Mouse (Mus musculus) neural tube, embryonic 14.5 days (tissue): ENCODE data around the gene Gm20388. TPM values are rescaled to one million over a fixed set of nuclear protein-coding genes. Genes with fewer than 3 reads are reported as not detected.

Experiments used
- ATAC-seq: fragments of 200-750 bp; cut with Nextera tagmentation; 2 replicates; pipeline ENCODE4 v1.8.0; 2017; ENCODE audit warnings: low read depth, mild to moderate bottlenecking, moderate TSS enrichment, moderate library complexity
- H3K27ac ChIP-seq: fragments of 300-500 bp; sonication (generic); 2 replicates; pipeline ENCODE4 v1.5.1; 2014; ENCODE audit warnings: low read depth, mild to moderate bottlenecking, control low read depth, low read length, moderate library complexity, mixed read lengths
- H3K27me3 ChIP-seq: fragments of 300-500 bp; sonication (generic); 2 replicates; pipeline ENCODE4 v1.6.1; 2014; ENCODE audit warnings: low read length; ENCODE audit not compliant: control insufficient read depth, insufficient read depth
- H3K36me3 ChIP-seq: fragments of 300-500 bp; sonication (generic); 2 replicates; pipeline ENCODE4 v1.6.1; 2014; ENCODE audit warnings: low read length, mixed read lengths; ENCODE audit not compliant: control insufficient read depth, insufficient read depth
- H3K4me1 ChIP-seq: fragments of 300-500 bp; sonication (generic); 2 replicates; pipeline ENCODE4 v1.6.1; 2014; ENCODE audit warnings: low read length; ENCODE audit not compliant: control insufficient read depth, insufficient read depth
- H3K4me2 ChIP-seq: fragments of 300-500 bp; sonication (generic); 2 replicates; pipeline ENCODE4 v1.6.1; 2014; ENCODE audit warnings: mild to moderate bottlenecking, low read depth, low read length, control low read depth
- H3K4me3 ChIP-seq: fragments of 300-500 bp; sonication (generic); 2 replicates; pipeline ENCODE4 v1.5.1; 2014; ENCODE audit warnings: low read depth, low read length, control low read depth, mixed read lengths
- H3K9ac ChIP-seq: fragments of 300-500 bp; sonication (generic); replicated peaks from 2 replicates; pipeline ENCODE4 v1.6.1; 2014; ENCODE audit warnings: low read depth, mild to moderate bottlenecking, control low read depth, low read length, mixed read lengths
- H3K9me3 ChIP-seq: fragments of 300-500 bp; sonication (generic); 2 replicates; pipeline ENCODE4 v1.6.1; 2016; ENCODE audit warnings: low read length; ENCODE audit not compliant: control insufficient read depth
- WGBS: fragments of 180-500 bp; shearing (Covaris S2); extraction: QIAGEN DNeasy Blood & Tissue Kit; methylation state at CpG from one replicate; pipeline ENCODE4 v1.1.7; 2014; 5-methylcytosine and 5-hydroxymethylcytosine counted together
- polyA plus RNA-seq: library from polyadenylated mRNA; unstranded; fragments of >200 nt; fragmentation: Nextera tagmentation; extraction: Ambion mirVana; gene quantifications from 2 replicates; pipeline ENCODE4 v1.2.1, GENCODE M21; 2014

Gene Gm20388
- polyA plus RNA-seq, 1 experiment from 2014 or later: 10.3 TPM

GRCm38 (mm10) chr8:122475580-122476320, 2565.1 kb downstream of the Gm20388 start, which contains the start of the genes Rnf166 and Ctu2:
Gene Rnf166, minus strand, starts transcription at chr8:122476064.
Gene Ctu2, plus strand, starts transcription at chr8:122476143.
- WGBS: 0% methylated on average over 60 of the region's 103 CpGs
- peak; percentile 94 for ATAC-seq

GRCm38 (mm10) chr8:122482448-122482847, 2571.8 kb downstream of the Gm20388 start:
- H3K4me3 ChIP-seq: no peak overlapping the region

More at GRCm38 (mm10) chr8:122475580-122476320, 2565.1 kb downstream of the Gm20388 start, which contains the start of the genes Rnf166 and Ctu2:
- H3K9me3 ChIP-seq: no peaks in the 10 kb centered on the region
- peaks cover 9% of the 10 kb centered on the region for H3K36me3 ChIP-seq
- H3K4me3 ChIP-seq: peak within 1 kb of the TSS; percentile 97
- H3K27me3 ChIP-seq: no peaks in the 10 kb centered on the region
- H3K27ac ChIP-seq: peak within 1 kb of the TSS; percentile 78
- H3K4me2 ChIP-seq: peak within 1 kb of the TSS; percentile 92
- H3K4me1 ChIP-seq: peaks cover 16% of the 10 kb centered on the region
- H3K9ac ChIP-seq: peak within 1 kb of the TSS; percentile 91

GRCm38 (mm10) chr8:122483877-122484276, 2573.2 kb downstream of the Gm20388 start:
- Histone ChIP-seq H3K27me3 (no peaks in the 10 kb centered on the region), H3K36me3 (peaks cover 34% of the 10 kb centered on the region), H3K4me2 (no peak overlapping the region), H3K4me1 (no peaks in the 10 kb centered on the region), H3K9me3 (no peaks in the 10 kb centered on the region), H3K9ac (no peak overlapping the region), H3K4me3 (no peak overlapping the region), H3K27ac (no peak overlapping the region)
- no peak for ATAC-seq
- WGBS: 95% methylated on average over 7 of the region's 7 CpGs

More at GRCm38 (mm10) chr8:122482448-122482847, 2571.8 kb downstream of the Gm20388 start:
- no peak for ATAC-seq
- Histone ChIP-seq H3K4me2 (no peak overlapping the region), H3K27me3 (no peaks in the 10 kb centered on the region), H3K36me3 (peaks cover 37% of the 10 kb centered on the region), H3K27ac (no peak overlapping the region), H3K4me1 (no peaks in the 10 kb centered on the region), H3K9me3 (no peaks in the 10 kb centered on the region), H3K9ac (no peak overlapping the region)
- WGBS: 98% methylated on average over 8 of the region's 8 CpGs

- no peak overlapping the region for H3K9ac ChIP-seq
- no peaks in the 10 kb centered on the region for H3K27me3 ChIP-seq
- H3K4me2 ChIP-seq: no peak overlapping the region
- WGBS: 94% methylated on average over 12 of the region's 12 CpGs
- no peaks in the 10 kb centered on the region for H3K4me1 ChIP-seq
- H3K27ac ChIP-seq: no peak overlapping the region
- ATAC-seq: no peak
- H3K9me3 ChIP-seq: no peaks in the 10 kb centered on the region
- peaks cover 28% of the 10 kb centered on the region for H3K36me3 ChIP-seq
- H3K4me3 ChIP-seq: no peak overlapping the region
Observed at GRCm38 (mm10) chr8:122484831-122485230, 2574.2 kb downstream of the Gm20388 start.

- no peak overlapping the region for H3K4me3 ChIP-seq
- no peak overlapping the region for H3K4me2 ChIP-seq
- no peak overlapping the region for H3K27ac ChIP-seq
- H3K9ac ChIP-seq: no peak overlapping the region
- no peaks in the 10 kb centered on the region for H3K4me1 ChIP-seq
- WGBS: 93% methylated on average over 9 of the region's 9 CpGs
- no peaks in the 10 kb centered on the region for H3K27me3 ChIP-seq
- H3K36me3 ChIP-seq: peaks cover 7% of the 10 kb centered on the region; the same call in 1 of the 2 replicates
- no peak for ATAC-seq
- no peaks in the 10 kb centered on the region for H3K9me3 ChIP-seq
Observed at GRCm38 (mm10) chr8:122488387-122488786, 2577.7 kb downstream of the Gm20388 start.

DNA sequence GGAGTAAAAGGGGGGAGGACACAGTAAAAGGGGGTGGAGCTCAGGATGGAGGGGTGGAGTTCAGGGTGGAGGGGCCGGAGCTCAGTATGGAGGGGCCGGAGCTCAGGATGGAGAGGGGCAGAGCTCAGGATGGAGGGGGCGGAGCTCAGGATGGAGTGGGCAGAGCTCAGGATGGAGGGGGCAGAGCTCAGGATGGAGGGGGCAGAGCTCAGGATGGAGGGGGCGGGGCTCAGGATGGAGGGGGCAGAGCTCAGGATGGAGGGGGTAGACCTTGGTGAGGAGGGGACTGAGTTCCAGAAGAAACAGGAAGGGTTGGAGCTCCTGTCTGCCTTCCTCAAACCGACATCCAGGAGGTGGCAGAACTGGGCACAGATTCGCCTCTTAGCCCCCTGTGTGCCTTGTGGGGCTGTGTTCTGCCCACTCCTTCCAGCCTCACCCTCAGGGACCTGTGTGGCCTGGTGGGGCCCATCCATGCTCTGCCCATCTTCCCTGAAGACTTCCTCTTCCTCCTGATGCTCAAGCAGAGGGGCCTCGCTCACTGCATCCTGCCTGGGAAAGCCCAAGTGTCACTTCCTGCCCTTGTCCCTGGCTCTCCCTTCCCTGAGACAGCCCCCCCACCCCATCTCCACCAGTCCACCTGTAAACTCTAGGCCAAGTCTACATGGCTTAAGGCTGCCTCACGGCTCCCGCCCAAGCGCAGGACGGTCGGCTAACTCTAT, 2586.5 kb downstream of the Gm20388 start:
- Histone ChIP-seq H3K4me2 (no peak overlapping the region), H3K36me3 (no peaks in the 10 kb centered on the region; the same call in 1 of the 2 replicates), H3K27me3 (no peaks in the 10 kb centered on the region), H3K9ac (no peak overlapping the region), H3K4me1 (no peaks in the 10 kb centered on the region), H3K27ac (no peak overlapping the region), H3K4me3 (no peak overlapping the region), H3K9me3 (no peaks in the 10 kb centered on the region)
- WGBS: 86% methylated on average over 12 of the region's 12 CpGs
- ATAC-seq: no peak

DNA sequence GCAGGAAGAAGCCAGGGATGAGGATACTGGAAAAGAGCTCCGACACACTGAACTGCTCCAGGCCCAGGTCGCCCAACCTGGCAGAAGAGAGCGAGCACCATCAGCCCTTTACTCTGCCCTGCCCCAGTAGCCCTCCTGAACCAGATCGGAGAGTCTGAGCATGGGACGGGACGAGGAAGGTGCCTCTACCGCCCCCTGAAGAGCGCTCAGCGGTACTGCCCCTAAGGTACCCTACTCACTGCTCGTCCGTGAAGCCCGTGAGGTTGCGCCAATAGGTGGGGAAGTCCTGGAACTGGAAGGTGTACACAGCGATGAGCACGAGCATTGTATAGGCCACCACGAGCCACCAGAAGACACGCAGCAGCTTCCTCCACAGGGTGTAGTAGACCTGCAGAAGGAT, 2587.3 kb downstream of the Gm20388 start:
- H3K27ac ChIP-seq: no peak overlapping the region
- no peak overlapping the region for H3K4me3 ChIP-seq
- H3K36me3 ChIP-seq: no peaks in the 10 kb centered on the region; the same call in 1 of the 2 replicates
- ATAC-seq: no peak
- no peaks in the 10 kb centered on the region for H3K27me3 ChIP-seq
- no peak overlapping the region for H3K9ac ChIP-seq
- no peaks in the 10 kb centered on the region for H3K4me1 ChIP-seq
- WGBS: 74% methylated on average over 17 of the region's 17 CpGs
- no peak overlapping the region for H3K4me2 ChIP-seq
- H3K9me3 ChIP-seq: no peaks in the 10 kb centered on the region

GRCm38 (mm10) chr8:122500856-122501255, 2590.2 kb downstream of the Gm20388 start:
- H3K36me3 ChIP-seq: no peaks in the 10 kb centered on the region; the same call in 1 of the 2 replicates
- H3K27ac ChIP-seq: no peak overlapping the region
- no peak overlapping the region for H3K4me3 ChIP-seq
- H3K27me3 ChIP-seq: no peaks in the 10 kb centered on the region
- H3K9me3 ChIP-seq: no peaks in the 10 kb centered on the region
- no peaks in the 10 kb centered on the region for H3K4me1 ChIP-seq
- 36% methylated on average over 10 of the region's 10 CpGs for WGBS
- ATAC-seq: peak; percentile 51; the same call in 1 of the 2 replicates
- no peak overlapping the region for H3K4me2 ChIP-seq
- no peak overlapping the region for H3K9ac ChIP-seq

DNA sequence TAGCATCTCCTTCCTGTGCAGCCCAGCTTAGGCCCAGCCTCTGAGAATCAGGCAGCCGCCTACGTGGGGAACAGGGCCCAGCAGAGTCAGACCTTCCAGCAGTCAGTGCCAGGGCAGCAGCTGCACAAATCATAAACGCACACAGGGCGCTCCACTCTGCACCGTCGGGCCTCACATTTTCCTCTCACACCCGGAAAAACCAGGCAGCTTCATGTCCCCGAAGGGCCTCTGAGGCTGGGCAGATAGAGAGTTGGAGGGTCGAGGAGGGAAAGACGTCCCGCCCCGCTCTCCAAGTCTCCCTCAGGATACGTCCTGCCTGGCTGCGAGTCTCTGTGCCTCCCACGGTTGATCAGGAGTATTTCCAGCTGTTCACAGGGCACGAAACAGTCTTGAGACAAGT, 2600.9 kb downstream of the Gm20388 start:
- H3K36me3 ChIP-seq: no peaks in the 10 kb centered on the region
- H3K4me2 ChIP-seq: no peak overlapping the region
- ATAC-seq: no peak
- no peaks in the 10 kb centered on the region for H3K27me3 ChIP-seq
- H3K27ac ChIP-seq: no peak overlapping the region
- no peaks in the 10 kb centered on the region for H3K9me3 ChIP-seq
- no peak overlapping the region for H3K4me3 ChIP-seq
- H3K9ac ChIP-seq: no peak overlapping the region
- H3K4me1 ChIP-seq: no peaks in the 10 kb centered on the region
- 63% methylated on average over 16 of the region's 16 CpGs for WGBS
